Mouse (Mus musculus) ovary, postnatal 14 days (tissue): ENCODE data around the gene B230217C12Rik.

ENCODE experiments used
- DNase-seq: peaks from one replicate; pipeline ENCODE4 v3.0.0; 2022; ENCODE audit warnings: low spot score

The B230217C12Rik gene

GRCm38 (mm10) chr11:97809235-97810121, 31.1 kb upstream of the B230217C12Rik start:
- DNase-seq: no peak

- DNase-seq: no peak
These were observed 30.2 kb upstream of the B230217C12Rik start for GRCm38 (mm10) chr11:97810356-97810755.

- no peak for DNase-seq
These were observed 29.6 kb upstream of the B230217C12Rik start for GRCm38 (mm10) chr11:97810970-97811369.

- DNase-seq: no peak
These were observed 28.8 kb upstream of the B230217C12Rik start for GRCm38 (mm10) chr11:97811569-97812362.

GRCm38 (mm10) chr11:97812491-97812921, 28.1 kb upstream of the B230217C12Rik start:
- DNase-seq: no peak

- no peak for DNase-seq
These were observed 27.5 kb upstream of the B230217C12Rik start for GRCm38 (mm10) chr11:97813085-97813484.

- DNase-seq: no peak
These were observed 26.6 kb upstream of the B230217C12Rik start for GRCm38 (mm10) chr11:97813746-97814515.

- no peak for DNase-seq
These were observed 24.8 kb upstream of the B230217C12Rik start for GRCm38 (mm10) chr11:97815736-97816135.

GRCm38 (mm10) chr11:97816176-97816575, 24.4 kb upstream of the B230217C12Rik start:
- DNase-seq: no peak

- DNase-seq: peak; percentile 19
These were observed 23.7 kb upstream of the B230217C12Rik start for GRCm38 (mm10) chr11:97816916-97817315.

GRCm38 (mm10) chr11:97817379-97817778, 23.2 kb upstream of the B230217C12Rik start:
- DNase-seq: no peak

GRCm38 (mm10) chr11:97818003-97818402, 22.6 kb upstream of the B230217C12Rik start:
- no peak for DNase-seq

GRCm38 (mm10) chr11:97818571-97818970, 22.0 kb upstream of the B230217C12Rik start:
- no peak for DNase-seq

GRCm38 (mm10) chr11:97819102-97819501, 21.5 kb upstream of the B230217C12Rik start:
- no peak for DNase-seq

GRCm38 (mm10) chr11:97819923-97820322, 20.7 kb upstream of the B230217C12Rik start:
- no peak for DNase-seq

GRCm38 (mm10) chr11:97820840-97821239, 19.7 kb upstream of the B230217C12Rik start:
- peak; percentile 31 for DNase-seq

GRCm38 (mm10) chr11:97821401-97822064, 19.0 kb upstream of the B230217C12Rik start:
- DNase-seq: no peak

GRCm38 (mm10) chr11:97822840-97823603, 17.6 kb upstream of the B230217C12Rik start:
- no peak for DNase-seq

- DNase-seq: no peak
These were observed 16.4 kb upstream of the B230217C12Rik start for GRCm38 (mm10) chr11:97824168-97824567.

GRCm38 (mm10) chr11:97824895-97825294, 15.7 kb upstream of the B230217C12Rik start:
- DNase-seq: no peak

GRCm38 (mm10) chr11:97825295-97825694, 15.3 kb upstream of the B230217C12Rik start:
- DNase-seq: no peak
